Mouse (Mus musculus): ENCODE measurements at regions not wholly inside any gene's neighbourhood (a gene's known extent, or its start where the extent isn't known, plus 50 kb on each side); places are given as distances from the start of the nearest gene placed in this dataset.
A peak's percentile ranks its signal among the peaks of the same experiment; 100 is the strongest.
"Not testable (repeated sequence)": the region's sequence is repeated elsewhere in the genome, so short reads cannot be mapped to it uniquely, and the experiment has no call there.

GRCm38 (mm10) chr1:18058211-18058971 is 87.3 kb downstream of the Crisp4 start:
- Histone ChIP-seq H3K4me3 (ENCODE audit: insufficient read depth, low read depth, low read length) (no peak overlapping the region), H3K79me2 (ENCODE audit: control insufficient read depth, insufficient read depth, low read length) (no peaks in the 10 kb centered on the region), H3K27me3 (ENCODE audit: control insufficient read depth, insufficient read depth, low read length) (peaks cover 12% of the 10 kb centered on the region), H3K9ac (ENCODE audit: low read depth, low read length) (no peak overlapping the region), H3K4me1 (ENCODE audit: control insufficient read depth, insufficient read depth, low read length) (no peaks in the 10 kb centered on the region), H3K36me3 (ENCODE audit: control insufficient read depth, insufficient read depth, low read length) (no peaks in the 10 kb centered on the region), H3K27ac (replicated peaks; ENCODE audit: insufficient read depth, low read depth, low read length) (no peak overlapping the region)
- DNase-seq (ENCODE audit: extremely low read depth, low read depth, low spot score) = no peak
- TF ChIP-seq CTCF (IDR thresholded peaks at IDR 0.05; ENCODE audit: low read depth, low read length) = no peak
- TF ChIP-seq POLR2A (IDR thresholded peaks at IDR 0.05; ENCODE audit: extremely low read depth, insufficient read depth, low read length) = no peak
- WGBS = 1% methylated on average over 77 of the region's 77 CpGs

GRCm38 (mm10) chr1:18057646-18058210 is 88.0 kb downstream of the Crisp4 start:
- Histone ChIP-seq H3K27me3 (ENCODE audit: control insufficient read depth, insufficient read depth, low read length) (peaks cover 12% of the 10 kb centered on the region), H3K27ac (replicated peaks; ENCODE audit: insufficient read depth, low read depth, low read length) (no peak overlapping the region), H3K9ac (ENCODE audit: low read depth, low read length) (no peak overlapping the region), H3K36me3 (ENCODE audit: control insufficient read depth, insufficient read depth, low read length) (no peaks in the 10 kb centered on the region), H3K4me1 (ENCODE audit: control insufficient read depth, insufficient read depth, low read length) (no peaks in the 10 kb centered on the region), H3K4me3 (ENCODE audit: insufficient read depth, low read depth, low read length) (no peak overlapping the region), H3K79me2 (ENCODE audit: control insufficient read depth, insufficient read depth, low read length) (no peaks in the 10 kb centered on the region)
- TF ChIP-seq CTCF (IDR thresholded peaks at IDR 0.05; ENCODE audit: low read depth, low read length) = no peak
- TF ChIP-seq POLR2A (IDR thresholded peaks at IDR 0.05; ENCODE audit: extremely low read depth, insufficient read depth, low read length) = no peak
- DNase-seq (ENCODE audit: extremely low read depth, low read depth, low spot score) = peak; percentile 1
- WGBS = 3% methylated on average over 26 of the region's 26 CpGs

- not testable (repeated sequence) for H3K9ac ChIP-seq (ENCODE audit: low read depth, low read length); H3K4me1 ChIP-seq (ENCODE audit: control insufficient read depth, insufficient read depth, low read length); H3K4me3 ChIP-seq (ENCODE audit: insufficient read depth, low read depth, low read length); H3K27ac ChIP-seq (replicated peaks; ENCODE audit: insufficient read depth, low read depth, low read length); H3K36me3 ChIP-seq (ENCODE audit: control insufficient read depth, insufficient read depth, low read length); H3K79me2 ChIP-seq (ENCODE audit: control insufficient read depth, insufficient read depth, low read length)
- peak; percentile 14 for DNase-seq (ENCODE audit: extremely low read depth, low read depth, low spot score)
- peaks cover 12% of the 10 kb centered on the region for H3K27me3 ChIP-seq (ENCODE audit: control insufficient read depth, insufficient read depth, low read length)
- WGBS = 9% methylated on average over 11 of the region's 11 CpGs
Observed at GRCm38 (mm10) chr1:18057003-18057402, 88.7 kb downstream of the Crisp4 start.

DNA sequence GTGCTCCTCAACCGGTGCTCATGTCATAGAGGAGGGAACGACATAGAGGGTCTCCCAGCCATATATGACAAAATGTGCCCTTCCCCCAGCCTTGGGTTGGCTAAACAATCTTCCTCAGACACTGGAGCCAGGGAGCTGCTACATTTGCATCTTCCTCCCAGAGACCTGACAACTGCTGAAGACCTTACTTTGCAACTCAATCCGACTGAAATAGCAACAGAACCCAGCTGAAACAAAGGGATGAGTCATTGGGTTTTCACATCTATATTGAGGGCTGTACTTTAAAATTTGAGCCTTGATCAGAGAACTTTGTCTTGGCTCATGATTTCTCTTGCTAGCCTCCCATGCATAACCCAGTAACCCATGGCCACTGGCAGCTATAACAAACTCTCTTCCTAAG is 115.5 kb downstream of the Crisp4 start:
- no peaks in the 10 kb centered on the region for H3K27me3 ChIP-seq (ENCODE audit: control insufficient read depth, insufficient read depth, low read length)
- TF ChIP-seq CTCF (IDR thresholded peaks at IDR 0.05; ENCODE audit: low read depth, low read length) (no peak), POLR2A (IDR thresholded peaks at IDR 0.05; ENCODE audit: extremely low read depth, insufficient read depth, low read length) (no peak)
- no peaks in the 10 kb centered on the region for H3K36me3 ChIP-seq (ENCODE audit: control insufficient read depth, insufficient read depth, low read length)
- 52% methylated on average over 3 of the region's 3 CpGs for WGBS
- no peaks in the 10 kb centered on the region for H3K79me2 ChIP-seq (ENCODE audit: control insufficient read depth, insufficient read depth, low read length)
- H3K9ac ChIP-seq (ENCODE audit: low read depth, low read length) = no peak overlapping the region
- no peaks in the 10 kb centered on the region for H3K4me1 ChIP-seq (ENCODE audit: control insufficient read depth, insufficient read depth, low read length)
- no peak overlapping the region for H3K4me3 ChIP-seq (ENCODE audit: insufficient read depth, low read depth, low read length)
- DNase-seq (ENCODE audit: extremely low read depth, low read depth, low spot score) = no peak
- no peak overlapping the region for H3K27ac ChIP-seq (replicated peaks; ENCODE audit: insufficient read depth, low read depth, low read length)

GRCm38 (mm10) chr1:18012941-18013340 is 132.8 kb downstream of the Crisp4 start:
- not testable (repeated sequence) for H3K36me3 ChIP-seq (ENCODE audit: control insufficient read depth, insufficient read depth, low read length); H3K79me2 ChIP-seq (ENCODE audit: control insufficient read depth, insufficient read depth, low read length); H3K9ac ChIP-seq (ENCODE audit: low read depth, low read length); H3K27ac ChIP-seq (replicated peaks; ENCODE audit: insufficient read depth, low read depth, low read length); H3K27me3 ChIP-seq (ENCODE audit: control insufficient read depth, insufficient read depth, low read length); H3K4me1 ChIP-seq (ENCODE audit: control insufficient read depth, insufficient read depth, low read length); H3K4me3 ChIP-seq (ENCODE audit: insufficient read depth, low read depth, low read length)
- 0 out of 2 replicates have a peak, but pooled peaks have one; percentile 21 for TF ChIP-seq CTCF (IDR thresholded peaks at IDR 0.05; ENCODE audit: low read depth, low read length)
- DNase-seq (ENCODE audit: extremely low read depth, low read depth, low spot score) = peak; percentile 10

- TF ChIP-seq POLR2A (IDR thresholded peaks at IDR 0.05; ENCODE audit: extremely low read depth, insufficient read depth, low read length) (no peak), CTCF (IDR thresholded peaks at IDR 0.05; ENCODE audit: low read depth, low read length) (0 out of 2 replicates have a peak, but pooled peaks have one; percentile 20)
- H3K27me3 ChIP-seq (ENCODE audit: control insufficient read depth, insufficient read depth, low read length) = no peaks in the 10 kb centered on the region
- DNase-seq (ENCODE audit: extremely low read depth, low read depth, low spot score) = peak; percentile 34
Observed at GRCm38 (mm10) chr1:17980604-17981003, 165.1 kb downstream of the Crisp4 start.

More at GRCm38 (mm10) chr1:17980604-17981003, 165.1 kb downstream of the Crisp4 start:
- Histone ChIP-seq H3K9ac (ENCODE audit: low read depth, low read length) (no peak overlapping the region), H3K4me1 (ENCODE audit: control insufficient read depth, insufficient read depth, low read length) (no peaks in the 10 kb centered on the region), H3K79me2 (ENCODE audit: control insufficient read depth, insufficient read depth, low read length) (no peaks in the 10 kb centered on the region), H3K27ac (replicated peaks; ENCODE audit: insufficient read depth, low read depth, low read length) (no peak overlapping the region), H3K36me3 (ENCODE audit: control insufficient read depth, insufficient read depth, low read length) (no peaks in the 10 kb centered on the region), H3K4me3 (ENCODE audit: insufficient read depth, low read depth, low read length) (no peak overlapping the region)
- 12% methylated on average over 3 of the region's 3 CpGs for WGBS

Measured in liver, adult 2 months (tissue).